Mouse (Mus musculus) testis, adult 2 months (tissue): ENCODE measurements at regions not wholly inside any gene's neighbourhood (a gene's known extent, or its start where the extent isn't known, plus 50 kb on each side); places are given as distances from the start of the nearest gene placed in this dataset.

Source experiments
- H3K27ac ChIP-seq: fragments of 200-500 bp; 2 replicates; pipeline ENCODE4 v1.5.1; 2012; ENCODE audit warnings: low read depth, low read length; ENCODE audit not compliant: control insufficient read depth, insufficient read depth
- H3K27me3 ChIP-seq: fragments of 200-500 bp; 2 replicates; pipeline ENCODE4 v1.6.1; 2012; ENCODE audit warnings: mild to moderate bottlenecking, low read length, moderate library complexity; ENCODE audit not compliant: control insufficient read depth, insufficient read depth
- H3K36me3 ChIP-seq: fragments of 200-500 bp; 2 replicates; pipeline ENCODE4 v1.6.1; 2012; ENCODE audit warnings: mild to moderate bottlenecking, low read length; ENCODE audit not compliant: control insufficient read depth, insufficient read depth
- H3K4me1 ChIP-seq: fragments of 200-500 bp; 2 replicates; pipeline ENCODE4 v1.6.1; 2012; ENCODE audit warnings: low read length; ENCODE audit not compliant: control insufficient read depth, insufficient read depth
- H3K4me3 ChIP-seq: fragments of 200-500 bp; 2 replicates; pipeline ENCODE4 v1.5.1; 2012; ENCODE audit warnings: low read depth, mild to moderate bottlenecking, low read length, moderate library complexity, mixed read lengths; ENCODE audit not compliant: control insufficient read depth
- CTCF ChIP-seq: fragments of 200-500 bp; IDR thresholded peaks from 2 replicates; pipeline ENCODE4 v1.5.1; 2012; ENCODE audit warnings: low read depth, mild to moderate bottlenecking, inconsistent platforms, low read length, moderate library complexity; ENCODE audit not compliant: control insufficient read depth, insufficient read depth, insufficient replicate concordance
- POLR2A ChIP-seq: fragments of 200-500 bp; IDR thresholded peaks from 2 replicates; pipeline ENCODE4 v1.6.1; 2012; ENCODE audit warnings: low read depth, mild to moderate bottlenecking, inconsistent platforms, low read length, moderate library complexity; ENCODE audit not compliant: control insufficient read depth

GRCm38 (mm10) chr13:42590415-42590814 lies 90.0 kb upstream of the Phactr1 start:
- no peak for TF ChIP-seq POLR2A
- TF ChIP-seq CTCF, result no peak

DNA sequence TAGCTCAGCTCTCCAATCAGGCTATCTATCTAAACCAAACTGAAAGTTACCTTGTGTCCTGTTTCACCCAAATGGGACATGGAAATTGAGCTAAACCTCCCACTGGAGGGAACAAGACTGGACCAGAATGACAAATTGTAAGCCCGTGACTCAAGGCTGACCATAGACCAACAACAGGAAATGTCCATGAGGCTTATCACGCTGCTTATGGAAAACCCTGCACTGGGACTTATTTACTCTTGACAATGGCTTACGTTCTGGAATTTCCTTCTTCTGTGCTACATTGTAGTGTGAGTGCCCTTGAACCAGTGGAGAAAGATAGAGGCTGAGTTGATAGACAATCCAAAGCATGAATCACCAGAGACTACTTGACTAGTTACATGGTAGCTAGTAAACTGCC lies 87.5 kb upstream of the Phactr1 start:
- no peak for TF ChIP-seq CTCF
- no peak overlapping the region for H3K4me3 ChIP-seq
- H3K36me3 ChIP-seq, result no peaks in the 10 kb centered on the region
- no peak overlapping the region for H3K27ac ChIP-seq
- no peaks in the 10 kb centered on the region for H3K4me1 ChIP-seq
- no peaks in the 10 kb centered on the region for H3K27me3 ChIP-seq

More at GRCm38 (mm10) chr13:42590415-42590814, 90.0 kb upstream of the Phactr1 start:
- no peaks in the 10 kb centered on the region for H3K4me1 ChIP-seq
- no peak overlapping the region for H3K4me3 ChIP-seq
- H3K36me3 ChIP-seq, result no peaks in the 10 kb centered on the region
- no peaks in the 10 kb centered on the region for H3K27me3 ChIP-seq
- H3K27ac ChIP-seq, result no peak overlapping the region

- no peak overlapping the region for H3K27ac ChIP-seq
- no peaks in the 10 kb centered on the region for H3K36me3 ChIP-seq
- H3K27me3 ChIP-seq, result no peaks in the 10 kb centered on the region
- TF ChIP-seq POLR2A (no peak), CTCF (no peak)
- no peak overlapping the region for H3K4me3 ChIP-seq
- H3K4me1 ChIP-seq, result no peaks in the 10 kb centered on the region
These were observed 86.8 kb upstream of the Phactr1 start for GRCm38 (mm10) chr13:42593488-42594170.

GRCm38 (mm10) chr13:42595180-42595579 lies 85.2 kb upstream of the Phactr1 start:
- no peaks in the 10 kb centered on the region for H3K36me3 ChIP-seq
- no peaks in the 10 kb centered on the region for H3K27me3 ChIP-seq
- no peaks in the 10 kb centered on the region for H3K4me1 ChIP-seq
- H3K4me3 ChIP-seq, result no peak overlapping the region
- no peak overlapping the region for H3K27ac ChIP-seq
- no peak for TF ChIP-seq POLR2A
- no peak for TF ChIP-seq CTCF

GRCm38 (mm10) chr13:42597781-42598180 lies 82.6 kb upstream of the Phactr1 start:
- Histone ChIP-seq H3K4me3 (no peak overlapping the region), H3K4me1 (no peaks in the 10 kb centered on the region), H3K27me3 (no peaks in the 10 kb centered on the region), H3K27ac (no peak overlapping the region), H3K36me3 (no peaks in the 10 kb centered on the region)
- TF ChIP-seq POLR2A (no peak), CTCF (no peak)

GRCm38 (mm10) chr13:42603308-42603707 lies 77.1 kb upstream of the Phactr1 start:
- H3K4me1 ChIP-seq, result no peaks in the 10 kb centered on the region
- no peaks in the 10 kb centered on the region for H3K36me3 ChIP-seq
- H3K27me3 ChIP-seq, result no peaks in the 10 kb centered on the region
- no peak overlapping the region for H3K27ac ChIP-seq
- no peak for TF ChIP-seq POLR2A
- no peak for TF ChIP-seq CTCF
- H3K4me3 ChIP-seq, result no peak overlapping the region

DNA sequence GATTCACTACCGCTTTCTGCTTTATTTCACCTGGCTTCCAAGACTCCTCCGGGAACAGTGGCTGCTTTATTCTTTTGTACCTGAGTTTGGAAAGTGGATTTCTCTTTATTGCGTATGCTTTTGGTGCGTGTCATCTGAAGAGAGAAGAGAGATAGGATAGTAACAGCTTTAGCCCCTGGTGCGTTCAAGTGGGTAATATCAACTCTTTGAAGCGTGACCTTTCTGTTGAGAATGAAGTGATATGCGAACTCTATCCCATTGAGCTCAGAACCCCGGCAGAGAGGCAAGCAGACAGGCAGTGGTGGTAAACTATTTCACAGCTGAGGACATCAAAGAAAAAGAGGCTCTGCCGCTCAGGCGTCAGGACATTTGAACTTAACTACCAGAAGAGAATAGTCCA lies 72.7 kb upstream of the Phactr1 start:
- no peak overlapping the region for H3K27ac ChIP-seq
- H3K27me3 ChIP-seq, result no peaks in the 10 kb centered on the region
- H3K4me3 ChIP-seq, result no peak overlapping the region
- H3K4me1 ChIP-seq, result no peaks in the 10 kb centered on the region
- no peaks in the 10 kb centered on the region for H3K36me3 ChIP-seq
- no peak for TF ChIP-seq CTCF

DNA sequence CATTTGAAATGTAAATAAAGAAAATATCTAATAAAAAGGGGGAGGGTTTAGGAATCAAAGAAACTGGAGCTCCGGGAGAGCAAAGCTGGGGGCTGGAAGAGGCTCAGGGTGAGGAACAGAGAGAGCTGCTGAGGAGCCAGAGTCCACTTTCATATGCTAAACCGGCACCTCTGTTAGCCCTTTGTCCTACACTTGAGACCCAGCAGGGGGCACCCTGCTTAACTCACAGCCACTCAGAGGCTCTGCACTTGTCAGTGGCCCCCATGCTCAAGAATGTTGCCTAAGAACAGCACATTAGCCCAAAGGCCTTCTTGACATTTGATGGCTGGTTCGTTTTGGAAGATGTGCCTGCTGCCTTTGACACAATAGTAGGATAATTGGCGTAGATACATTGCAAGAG lies 71.5 kb upstream of the Phactr1 start:
- no peaks in the 10 kb centered on the region for H3K4me1 ChIP-seq
- TF ChIP-seq CTCF, result no peak
- TF ChIP-seq POLR2A, result no peak
- no peaks in the 10 kb centered on the region for H3K27me3 ChIP-seq
- H3K4me3 ChIP-seq, result no peak overlapping the region
- H3K36me3 ChIP-seq, result no peaks in the 10 kb centered on the region
- no peak overlapping the region for H3K27ac ChIP-seq
